Mouse (Mus musculus) heart, postnatal 25 days (tissue): ENCODE measurements around the gene Klhl25. TPM values are rescaled to one million over a fixed set of nuclear protein-coding genes. Genes with fewer than 3 reads are reported as not detected.
"Not testable (repeated sequence)": the region's sequence is repeated elsewhere in the genome, so short reads cannot be mapped to it uniquely, and the experiment has no call there.

Experiments used
- DNase-seq: peaks from one replicate; pipeline ENCODE4 v3.0.0; 2022; ENCODE audit warnings: low spot score
- intact Hi-C: fragments of 180-260 bp; cut with DNase I; formaldehyde crosslinking; loops from one replicate; pipeline ENCODE4 v1.15.1; 2025
- total RNA-seq, 2 experiments: library from RNA; stranded (reverse); gene quantifications; 2 replicates each; pipeline ENCODE4 v1.2.3; 2021

Klhl25 gene
- total RNA-seq, 2 experiments from 2014 or later, result 4.1 to 4.8 TPM

GRCm38 (mm10) chr7:75913952-75914351 lies 65.8 kb downstream of the Klhl25 start:
- peak; percentile 24 for DNase-seq
- intact Hi-C loops, result no loop called here

GRCm38 (mm10) chr7:75915550-75915949 lies 67.4 kb downstream of the Klhl25 start:
- intact Hi-C loops, DNase-seq: not testable (repeated sequence)

GRCm38 (mm10) chr7:75917662-75918061 lies 69.6 kb downstream of the Klhl25 start:
- DNase-seq, result no peak
- intact Hi-C loops, result no loop called here

- intact Hi-C loops, result loop anchor here (10.0 kb wide), 1 partner anchor 435 kb away; no protein-coding TSS in a partner anchor
Measured at GRCm38 (mm10) chr7:75919745-75920144, 71.6 kb downstream of the Klhl25 start.

More at GRCm38 (mm10) chr7:75919745-75920144, 71.6 kb downstream of the Klhl25 start:
- DNase-seq, result not testable (repeated sequence)
